ENCODE assay signal across 8 mouse cellular contexts in genomic region chr14:55643060-55643907, GRCm38 (mm10). TPM values are rescaled to one million over a fixed set of nuclear protein-coding genes. Genes with fewer than 3 reads are reported as not detected.
A peak's percentile ranks its signal among the peaks of the same experiment; 100 is the strongest.
DNase-seq lines count a peak whose midpoint lies in the region; ATAC-seq lines count a peak whose summit lies in the region.

Gene Tm9sf1 (minus strand): TSS chr14:55643806.

- peaks cover 19% of the 10 kb centered on the region for H3K4me1 ChIP-seq in embryonic facial prominence, embryonic 14.5 days (ENCODE audit: control insufficient read depth, insufficient read depth, low read length)
- peaks cover 16% of the 10 kb centered on the region for H3K4me1 ChIP-seq in kidney, embryonic 14.5 days (ENCODE audit: control insufficient read depth, insufficient read depth, low read length)
- H3K4me1 ChIP-seq in limb, embryonic 15.5 days, result peaks cover 23% of the 10 kb centered on the region

- peak within 1 kb of the TSS; percentile 85 for H3K4me2 ChIP-seq in embryonic facial prominence, embryonic 14.5 days (ENCODE audit: low read depth, low read length)
- H3K4me2 ChIP-seq in kidney, embryonic 14.5 days (replicated peaks; ENCODE audit: low read depth, low read length), result peak within 1 kb of the TSS; percentile 74
- peak within 1 kb of the TSS; percentile 71 for H3K4me2 ChIP-seq in limb, embryonic 15.5 days

- no peaks in the 10 kb centered on the region for H3K27me3 ChIP-seq in embryonic facial prominence, embryonic 14.5 days (replicated peaks; ENCODE audit: control insufficient read depth, insufficient read depth, low read length)
- no peaks in the 10 kb centered on the region for H3K27me3 ChIP-seq in kidney, embryonic 14.5 days (ENCODE audit: control insufficient read depth, insufficient read depth, low read length)
- no peaks in the 10 kb centered on the region for H3K27me3 ChIP-seq in limb, embryonic 15.5 days

- H3K9ac ChIP-seq in embryonic facial prominence, embryonic 14.5 days (ENCODE audit: low read depth, low read length), result peak within 1 kb of the TSS; percentile 95
- H3K9ac ChIP-seq in kidney, embryonic 14.5 days (ENCODE audit: low read depth, low read length), result peak within 1 kb of the TSS; percentile 93
- peak within 1 kb of the TSS; percentile 98 for H3K9ac ChIP-seq in limb, embryonic 15.5 days

- ATAC-seq in embryonic facial prominence, embryonic 14.5 days (ENCODE audit: low read depth), result peak; percentile 92
- peak; percentile 86 for ATAC-seq in kidney, embryonic 14.5 days (ENCODE audit: low FRiP score, low TSS enrichment)
- ATAC-seq in limb, embryonic 15.5 days (ENCODE audit: insufficient number of reproducible peaks, low FRiP score, low TSS enrichment, low read depth), result peak; percentile 80

- DNase-seq in 3T3-L1 (ENCODE audit: low read depth, low spot score), result peak; percentile 67
- DNase-seq in adrenal gland, postnatal 4 days (ENCODE audit: low spot score in 2 of 2), result peak; percentile 73 to 83
- peak; percentile 92 for DNase-seq in embryonic facial prominence, embryonic 14.5 days (ENCODE audit: low spot score)
- peak; percentile 86 for DNase-seq in heart, adult 8-10 months (ENCODE audit: low spot score)
- peak; percentile 67 to 85 for DNase-seq in monocyte, adult 2 months (ENCODE audit: low read depth in 1 of 2, low spot score in 2 of 2)
- peak; percentile 83 for DNase-seq in spleen, postnatal 36 days (ENCODE audit: low spot score in 2 of 2)

- under 1% methylated on average over 63 of the region's 89 CpGs for WGBS in embryonic facial prominence, embryonic 14.5 days
- under 1% methylated on average over 86 of the region's 89 CpGs for WGBS in kidney, embryonic 14.5 days
- under 1% methylated on average over 88 of the region's 89 CpGs for WGBS in limb, embryonic 15.5 days

- H3K27ac ChIP-seq in embryonic facial prominence, embryonic 14.5 days (replicated peaks; ENCODE audit: low read depth, low read length), result peak within 1 kb of the TSS; percentile 96
- peak within 1 kb of the TSS; percentile 92 for H3K27ac ChIP-seq in kidney, embryonic 14.5 days (ENCODE audit: low read depth, low read length)
- H3K27ac ChIP-seq in limb, embryonic 15.5 days, result peak within 1 kb of the TSS; percentile 96

- no peaks in the 10 kb centered on the region for H3K9me3 ChIP-seq in embryonic facial prominence, embryonic 14.5 days (ENCODE audit: control insufficient read depth, low read length)
- no peaks in the 10 kb centered on the region for H3K9me3 ChIP-seq in kidney, embryonic 14.5 days (ENCODE audit: control insufficient read depth, low read length)
- H3K9me3 ChIP-seq in limb, embryonic 15.5 days, result no peaks in the 10 kb centered on the region

- H3K4me3 ChIP-seq in embryonic facial prominence, embryonic 14.5 days (ENCODE audit: low read depth, low read length), result peak within 1 kb of the TSS; percentile 97
- H3K4me3 ChIP-seq in kidney, embryonic 14.5 days (ENCODE audit: low read length), result peak within 1 kb of the TSS; percentile 58
- peak within 1 kb of the TSS; percentile 98 for H3K4me3 ChIP-seq in limb, embryonic 15.5 days

- peaks cover 46% of the 10 kb centered on the region for H3K36me3 ChIP-seq in embryonic facial prominence, embryonic 14.5 days (ENCODE audit: control insufficient read depth, insufficient read depth, low read length)
- peaks cover 42% of the 10 kb centered on the region for H3K36me3 ChIP-seq in kidney, embryonic 14.5 days (ENCODE audit: control insufficient read depth, insufficient read depth, low read length)
- peaks cover 44% of the 10 kb centered on the region for H3K36me3 ChIP-seq in limb, embryonic 15.5 days

RNA-seq across cellular contexts. Expression of gene Tm9sf1, which starts in this region (rescaled TPM):
- 100 to 1,000 TPM in 1 of 2 experiments, 10 to 100 TPM in 1; 98.6 to 102 TPM for total RNA-seq in adrenal gland, postnatal 4 days (2021)
- polyA plus RNA-seq in embryonic facial prominence, embryonic 14.5 days (2014; fragmentation: Nextera tagmentation; extraction: Ambion mirVana), result 106 and 108 TPM in 2 replicates
- total RNA-seq in heart, adult 8-10 months (2022), result 10 to 100 TPM; 38.9 to 44.2 (median 40.8) TPM
- polyA plus RNA-seq in kidney, embryonic 14.5 days (2014; fragmentation: Nextera tagmentation; extraction: Ambion mirVana), result 76.3 and 117 TPM in 2 replicates
- polyA plus RNA-seq in limb, embryonic 15.5 days (2015; fragmentation: Nextera tagmentation; extraction: Ambion mirVana), result 115 and 124 TPM in 2 replicates

Comparison
In these comparisons a context has a peak if more than half of its experiments do, and no peak if none do; other contexts are left out.
1. Peak in every context shown above with its lines: DNase-seq, ATAC-seq, H3K4me3 ChIP-seq and H3K27ac ChIP-seq.